Mouse (Mus musculus) gastrocnemius, postnatal 36 days (tissue): ENCODE measurements around the gene Thrap3. TPM values are rescaled to one million over a fixed set of nuclear protein-coding genes. Genes with fewer than 3 reads are reported as not detected.
A peak's percentile ranks its signal among the peaks of the same experiment; 100 is the strongest.
"Not testable (repeated sequence)": the region's sequence is repeated elsewhere in the genome, so short reads cannot be mapped to it uniquely, and the experiment has no call there.

Experiments used
- DNase-seq, 2 experiments: peaks; one replicate each; pipeline ENCODE4 v3.0.0; 2022
- intact Hi-C: fragments of 180-260 bp; cut with DNase I; formaldehyde crosslinking; loops from one replicate; pipeline ENCODE4 v1.15.1; 2025
- total RNA-seq, 2 experiments: library from RNA; stranded (reverse); gene quantifications; 2 replicates each; pipeline ENCODE4 v1.2.3; 2021

Gene Thrap3
- total RNA-seq, 2 experiments from 2014 or later = 87.9 to 106 TPM

DNA sequence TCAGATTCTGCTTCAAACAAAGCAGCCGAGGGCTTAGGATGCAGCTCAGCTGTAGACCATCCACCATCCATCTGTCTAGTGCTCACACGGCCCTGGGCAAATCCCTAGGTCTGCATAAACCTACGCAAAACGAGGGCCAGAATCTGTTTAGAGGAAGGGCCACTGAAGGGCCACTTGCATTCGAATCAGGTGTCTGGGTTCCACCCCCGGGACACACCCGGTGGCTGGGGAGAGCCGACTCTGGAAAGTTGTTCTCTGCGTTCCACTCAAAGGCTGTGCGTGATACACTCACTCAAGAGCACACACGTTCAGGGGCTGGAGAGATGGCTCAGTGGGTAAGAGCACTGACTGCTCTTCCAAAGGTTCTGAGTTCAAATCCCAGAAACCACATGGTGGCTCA lies 20.1 kb upstream of the Thrap3 start:
- no peak for DNase-seq
- intact Hi-C loops = no loop called here

DNA sequence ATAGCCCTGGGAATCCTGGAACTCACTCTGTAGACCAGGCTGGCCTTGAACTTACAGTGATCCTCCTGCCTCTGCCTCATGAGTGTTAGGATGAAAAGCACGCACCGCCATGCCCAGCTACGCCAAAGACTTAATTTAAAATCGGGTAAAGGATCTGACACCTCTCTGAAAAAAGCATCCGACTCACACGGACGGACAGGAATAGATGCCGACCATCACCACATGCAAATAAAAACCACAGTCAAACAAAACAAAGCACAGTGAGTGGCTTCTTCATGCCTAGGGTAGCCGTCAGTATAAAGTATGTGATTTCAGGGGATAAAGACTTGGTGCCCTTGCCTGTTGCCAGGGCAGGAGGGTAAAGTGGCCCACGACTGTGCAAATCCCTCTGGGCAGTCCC lies 17.5 kb upstream of the Thrap3 start:
- intact Hi-C loops = no loop called here
- no peak for DNase-seq

DNA sequence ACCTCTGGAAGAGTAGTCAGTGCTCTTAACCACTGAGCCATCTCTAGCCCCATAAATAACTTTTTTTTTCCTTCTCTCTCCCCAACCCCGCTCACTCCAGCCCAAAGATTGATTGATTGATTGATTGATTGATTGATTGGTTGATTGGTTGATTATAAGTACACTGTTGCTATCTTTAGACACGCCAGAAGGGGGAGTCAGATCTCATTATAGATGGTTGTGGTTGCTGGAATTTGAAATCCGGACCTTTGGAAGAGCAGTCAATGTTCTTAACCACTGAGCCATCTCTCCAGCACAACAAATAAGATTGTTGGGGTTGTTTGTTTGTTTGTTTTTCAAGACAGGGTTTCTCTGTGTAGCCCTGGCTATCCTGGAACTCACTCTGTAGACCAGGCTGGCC lies 17.0 kb upstream of the Thrap3 start:
- intact Hi-C loops, DNase-seq: not testable (repeated sequence)

- DNase-seq = peak in 1 of 2 experiments; percentile 56
- intact Hi-C loops = no loop called here
These were observed 15.2 kb upstream of the Thrap3 start for GRCm38 (mm10) chr4:126217771-126218170.

DNA sequence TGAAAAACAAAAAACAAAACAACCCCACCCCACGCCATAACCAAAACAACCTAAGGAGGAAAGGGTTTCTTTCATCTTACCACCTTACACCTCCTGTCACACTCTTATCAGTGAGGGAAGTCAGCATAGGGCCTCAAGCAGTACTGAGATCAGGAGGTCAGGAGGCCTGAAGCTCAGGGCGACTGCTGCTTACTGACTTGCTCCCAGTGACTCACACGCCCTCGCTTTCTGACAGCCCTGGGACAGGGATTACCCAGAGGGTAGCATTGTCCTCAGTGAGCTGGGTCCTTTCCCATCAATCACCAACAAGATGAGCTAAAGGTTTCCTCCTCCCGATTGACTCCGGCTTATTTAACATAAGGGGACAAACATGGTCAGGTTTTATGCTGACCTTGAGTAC lies 4.5 kb upstream of the Thrap3 start:
- no peak for DNase-seq
- intact Hi-C loops = no loop called here

DNA sequence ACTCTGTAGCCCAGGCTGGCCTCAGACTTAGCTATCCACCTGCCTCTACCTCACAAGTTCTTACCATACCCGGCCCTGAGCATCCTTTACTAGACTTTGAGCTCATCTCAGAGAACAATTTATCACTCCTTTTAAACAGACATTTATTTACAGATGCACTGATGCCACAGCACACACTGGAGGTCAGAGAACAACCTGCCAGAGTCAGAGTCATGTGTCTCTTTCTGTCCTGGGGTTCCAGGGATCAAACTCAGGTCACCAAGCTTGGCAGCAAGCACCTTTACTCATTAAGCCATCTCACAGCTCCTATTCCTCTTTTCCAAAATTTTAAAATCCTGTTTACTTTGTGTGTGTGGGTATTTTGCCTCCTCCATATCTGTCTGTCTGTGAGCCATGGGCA lies 2.8 kb upstream of the Thrap3 start:
- no peak for DNase-seq
- intact Hi-C loops = no loop called here

GRCm38 (mm10) chr4:126204661-126205230 lies 2.2 kb upstream of the Thrap3 start:
- DNase-seq = no peak
- intact Hi-C loops = no loop called here

GRCm38 (mm10) chr4:126204016-126204415 lies 1.5 kb upstream of the Thrap3 start:
- intact Hi-C loops = no loop called here
- no peak for DNase-seq

DNA sequence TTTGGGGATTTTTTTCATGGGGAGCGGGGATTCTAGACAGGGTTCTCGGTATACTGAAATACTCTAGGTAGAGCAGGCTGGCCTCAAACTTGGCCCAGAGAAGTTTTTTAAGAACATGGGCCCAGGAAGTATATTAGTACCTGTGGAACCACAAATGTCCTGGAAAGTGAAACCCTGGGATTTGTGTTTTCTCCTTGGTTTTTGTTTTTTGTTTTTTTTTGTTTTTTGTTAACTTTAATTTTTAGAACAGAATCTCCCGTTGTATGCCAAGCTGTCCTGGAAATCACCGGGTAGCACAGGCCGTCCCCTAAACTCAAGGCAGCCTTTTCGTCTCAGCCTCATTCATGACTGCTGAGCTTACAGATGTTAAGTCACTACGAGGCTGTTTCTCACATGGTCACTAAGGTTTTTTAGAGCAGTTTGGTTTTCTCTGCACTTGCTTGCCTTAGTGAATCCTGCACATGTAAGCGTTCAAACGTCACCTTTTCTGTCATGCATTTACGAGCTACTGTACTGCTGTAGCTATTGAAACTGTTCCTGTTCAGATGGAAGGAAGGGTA lies 856 bp upstream of the Thrap3 start:
- no peak for DNase-seq
- intact Hi-C loops = no loop called here

DNA sequence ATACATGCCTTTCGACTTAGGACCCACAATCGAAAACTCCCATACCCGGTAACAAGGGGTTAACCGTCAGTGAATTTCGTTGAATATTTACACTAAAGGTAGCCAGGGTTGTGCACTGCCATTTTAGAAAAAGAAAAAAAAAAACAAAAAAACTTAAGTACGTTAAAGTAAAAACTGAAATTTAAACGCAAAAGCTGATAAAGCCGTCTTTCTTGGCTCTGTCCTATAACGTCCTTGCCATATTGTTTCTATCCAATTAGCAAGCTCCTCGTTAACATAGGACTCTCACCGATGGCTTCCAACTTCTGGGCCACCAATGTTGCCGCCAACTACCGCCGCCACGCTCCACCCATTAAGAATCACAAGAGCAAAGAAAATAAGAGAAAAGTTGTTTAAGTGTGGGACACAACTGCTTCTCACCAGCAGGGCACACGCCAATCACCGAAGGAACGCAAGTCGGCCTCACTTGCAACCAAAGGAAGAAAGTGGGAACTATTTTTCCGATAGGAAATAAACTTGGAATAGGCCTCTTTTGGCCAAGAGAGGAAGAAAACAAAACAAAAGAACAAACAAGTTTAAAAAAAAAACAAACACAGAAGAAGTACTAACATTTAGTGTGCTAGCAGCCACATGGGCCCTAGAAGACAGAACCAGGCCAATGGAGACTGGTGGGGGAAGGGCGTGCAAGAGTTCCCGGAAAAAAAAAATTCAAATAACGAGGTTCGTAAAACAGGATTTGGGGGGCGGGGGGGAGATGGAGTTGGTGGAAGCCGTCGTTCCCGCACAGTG lies 852 bp downstream of the Thrap3 start:
- intact Hi-C loops = no loop called here
- DNase-seq = peak in 1 of 2 experiments; percentile 28

GRCm38 (mm10) chr4:126200656-126201055 lies 1.9 kb downstream of the Thrap3 start:
- intact Hi-C loops = no loop called here
- no peak for DNase-seq

- DNase-seq = no peak
- intact Hi-C loops = no loop called here
These were observed 2.5 kb downstream of the Thrap3 start for GRCm38 (mm10) chr4:126200036-126200435.

DNA sequence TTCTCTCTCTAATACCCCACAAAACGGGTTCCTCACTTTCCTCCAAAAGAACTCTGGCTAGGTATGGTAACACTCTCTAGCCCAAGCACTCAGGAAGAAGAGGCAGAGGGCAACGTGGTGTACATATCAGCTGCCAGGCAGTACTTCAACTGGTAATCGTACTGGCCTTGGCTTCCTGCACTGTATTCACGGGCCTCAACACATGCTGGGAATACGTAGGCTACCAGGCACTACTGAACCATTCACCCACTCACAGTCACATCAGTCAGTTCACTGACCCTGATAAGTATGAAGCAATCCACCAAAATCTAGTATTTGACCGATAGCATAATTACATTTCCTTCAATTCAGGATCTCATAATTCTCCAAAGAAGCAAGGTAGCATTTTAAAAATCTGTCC lies 3.0 kb downstream of the Thrap3 start:
- intact Hi-C loops = no loop called here
- DNase-seq = no peak

- no peak for DNase-seq
- intact Hi-C loops = no loop called here
These were observed 5.1 kb downstream of the Thrap3 start for GRCm38 (mm10) chr4:126197485-126197884.

GRCm38 (mm10) chr4:126194916-126195315 lies 7.6 kb downstream of the Thrap3 start:
- DNase-seq = no peak
- intact Hi-C loops = no loop called here

GRCm38 (mm10) chr4:126194216-126194615 lies 8.3 kb downstream of the Thrap3 start:
- intact Hi-C loops = no loop called here
- no peak for DNase-seq

DNA sequence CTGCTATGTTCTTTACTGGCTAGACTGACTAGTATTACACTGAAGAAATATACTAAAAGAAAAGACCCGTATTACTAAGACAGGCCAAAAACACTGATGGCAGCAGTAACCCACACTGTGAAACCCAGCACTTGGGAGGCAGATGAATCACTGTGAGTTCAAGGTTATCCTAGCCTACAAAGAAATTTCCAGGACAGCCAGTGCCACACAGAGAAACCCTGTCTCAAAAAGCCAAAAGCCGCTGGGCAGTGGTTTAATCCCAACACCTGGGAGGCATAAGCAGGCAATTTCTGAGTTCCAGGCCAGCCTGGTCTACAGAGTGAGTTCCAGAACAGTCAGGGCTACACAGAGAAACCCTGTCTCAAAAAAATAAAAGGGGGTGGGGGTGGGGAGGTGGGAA lies 11.9 kb downstream of the Thrap3 start:
- no peak for DNase-seq

DNA sequence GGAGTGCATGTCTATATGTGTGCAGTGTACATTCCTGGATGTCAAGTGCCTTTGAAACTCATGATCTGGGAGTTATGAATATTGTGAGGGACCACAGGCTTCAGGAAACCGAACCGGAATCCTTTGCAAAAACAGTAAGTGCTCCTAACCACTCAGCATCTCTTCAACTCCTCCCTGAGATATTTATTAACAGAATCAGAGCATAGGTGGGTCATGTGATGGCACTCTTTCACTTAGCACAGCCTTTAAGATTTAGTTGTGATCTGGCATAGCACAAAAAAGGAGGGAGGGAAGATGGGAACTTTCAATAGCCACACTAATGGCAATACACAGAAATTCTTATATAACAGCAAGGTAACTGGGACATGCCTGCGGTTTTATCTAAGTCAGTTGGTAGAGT lies 15.5 kb downstream of the Thrap3 start:
- intact Hi-C loops = no loop called here

More for the DNA sequence above, 11.9 kb downstream of the Thrap3 start:
- intact Hi-C loops = no loop called here

DNA sequence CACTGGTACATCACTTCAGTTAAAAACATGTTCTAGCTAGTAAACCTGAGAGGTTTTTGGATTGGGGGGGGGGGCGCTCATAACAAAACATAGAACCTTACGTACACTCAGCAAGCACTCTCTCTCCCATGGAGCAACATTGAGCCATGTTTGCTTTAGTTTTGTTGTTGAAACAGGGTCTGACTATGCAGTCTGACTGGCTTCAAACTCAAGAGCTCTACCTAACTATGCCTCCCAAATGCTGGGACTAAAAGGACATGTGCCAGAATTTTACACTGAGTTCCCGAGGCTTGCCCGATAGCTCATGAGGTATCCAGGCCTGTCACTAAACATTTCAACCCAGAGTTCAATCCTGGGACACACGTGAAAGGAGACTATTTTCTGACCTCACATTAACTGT lies 19.5 kb downstream of the Thrap3 start:
- intact Hi-C loops = loop anchor here (5.0 kb wide), 2 partner anchors 44 to 124 kb away; no protein-coding TSS in a partner anchor
- peak in 1 of 2 experiments; percentile 1 for DNase-seq

More for the DNA sequence above, 15.5 kb downstream of the Thrap3 start:
- no peak for DNase-seq

GRCm38 (mm10) chr4:126181170-126181957 lies 21.2 kb downstream of the Thrap3 start:
- peak in 1 of 2 experiments; percentile 22 for DNase-seq
- intact Hi-C loops = loop anchor here (2.0 to 5.0 kb wide), 3 partner anchors 46 to 126 kb away; no protein-coding TSS in a partner anchor

DNA sequence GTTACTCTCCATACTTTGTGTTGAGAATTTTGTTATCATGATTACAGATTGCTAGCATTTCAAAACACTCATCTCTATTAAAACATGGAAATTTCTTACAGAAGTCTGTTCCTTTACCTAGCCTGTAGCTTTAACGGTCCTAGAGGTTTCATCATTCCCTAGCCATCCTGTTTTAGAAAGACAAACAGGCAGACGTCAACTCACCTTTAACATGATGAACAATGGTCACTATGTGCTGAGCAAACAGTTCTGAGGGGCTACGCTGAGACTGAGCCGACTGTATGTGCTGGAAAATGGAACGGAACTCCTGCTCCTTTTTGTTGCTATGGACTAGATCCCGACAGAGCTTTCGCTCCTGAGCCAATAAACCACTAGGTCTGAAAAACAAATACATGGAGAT lies 26.6 kb downstream of the Thrap3 start:
- intact Hi-C loops, DNase-seq: not testable (repeated sequence)
